Mouse (Mus musculus) stomach, embryonic 15.5 days (tissue): ENCODE measurements around the gene Zfp281. TPM values are rescaled to one million over a fixed set of nuclear protein-coding genes. Genes with fewer than 3 reads are reported as not detected.

ENCODE experiments used
- ATAC-seq: fragments of 200-750 bp; cut with Nextera tagmentation; 2 replicates; pipeline ENCODE4 v1.8.0; 2017; ENCODE audit warnings: low read depth, moderate number of reproducible peaks, moderate TSS enrichment; ENCODE audit not compliant: insufficient read depth, low FRiP score
- H3K27ac ChIP-seq: fragments of 300-500 bp; sonication (generic); 2 replicates; pipeline ENCODE4 v1.5.1; 2015; ENCODE audit warnings: mild to moderate bottlenecking, inconsistent platforms
- H3K27me3 ChIP-seq: fragments of 300-500 bp; sonication (generic); replicated peaks from 2 replicates; pipeline ENCODE4 v1.6.1; 2015; ENCODE audit warnings: inconsistent platforms
- H3K36me3 ChIP-seq: fragments of 300-500 bp; sonication (generic); 2 replicates; pipeline ENCODE4 v1.6.1; 2015; ENCODE audit warnings: inconsistent platforms
- H3K4me1 ChIP-seq: fragments of 300-500 bp; sonication (generic); 2 replicates; pipeline ENCODE4 v1.6.1; 2015; ENCODE audit warnings: inconsistent platforms
- H3K4me2 ChIP-seq: fragments of 300-500 bp; sonication (generic); 2 replicates; pipeline ENCODE4 v1.6.1; 2015; ENCODE audit warnings: mild to moderate bottlenecking, inconsistent platforms
- H3K4me3 ChIP-seq: fragments of 300-500 bp; sonication (generic); replicated peaks from 2 replicates; pipeline ENCODE4 v1.5.1; 2015; ENCODE audit warnings: inconsistent platforms
- H3K9ac ChIP-seq: fragments of 300-500 bp; sonication (generic); 2 replicates; pipeline ENCODE4 v1.6.1; 2015; ENCODE audit warnings: inconsistent platforms
- H3K9me3 ChIP-seq: fragments of 300-500 bp; sonication (generic); 2 replicates; pipeline ENCODE4 v1.6.1; 2016; ENCODE audit warnings: inconsistent platforms
- WGBS: fragments of 180-500 bp; shearing (Covaris S2); methylation state at CpG from one replicate; pipeline ENCODE4 v1.1.7; 2015; 5-methylcytosine and 5-hydroxymethylcytosine counted together
- polyA plus RNA-seq: library from polyadenylated mRNA; unstranded; fragments of >200 nt; fragmentation: Nextera tagmentation; extraction: Ambion mirVana; gene quantifications from 2 replicates; pipeline ENCODE4 v1.2.1, GENCODE M21; 2015

The Zfp281 gene
- polyA plus RNA-seq, 1 experiment from 2014 or later: 16.0 TPM

GRCm38 (mm10) chr1:136639221-136639620, 14.5 kb downstream of the Zfp281 start:
- Histone ChIP-seq H3K27ac (no peak overlapping the region), H3K4me2 (no peak overlapping the region), H3K4me3 (no peak overlapping the region), H3K27me3 (no peaks in the 10 kb centered on the region), H3K36me3 (no peaks in the 10 kb centered on the region), H3K9ac (no peak overlapping the region), H3K9me3 (no peaks in the 10 kb centered on the region), H3K4me1 (no peaks in the 10 kb centered on the region)
- ATAC-seq: no peak
- 82% methylated on average over 2 of the region's 2 CpGs for WGBS

- ATAC-seq: no peak
Measured at GRCm38 (mm10) chr1:136642701-136643100, 18.0 kb downstream of the Zfp281 start.

GRCm38 (mm10) chr1:136644486-136644885, 19.8 kb downstream of the Zfp281 start:
- no peak overlapping the region for H3K4me3 ChIP-seq
- no peaks in the 10 kb centered on the region for H3K4me1 ChIP-seq
- no peaks in the 10 kb centered on the region for H3K9me3 ChIP-seq
- no peaks in the 10 kb centered on the region for H3K27me3 ChIP-seq
- no peak for ATAC-seq
- H3K4me2 ChIP-seq: no peak overlapping the region
- H3K36me3 ChIP-seq: no peaks in the 10 kb centered on the region
- no peak overlapping the region for H3K9ac ChIP-seq
- 52% methylated on average over 4 of the region's 4 CpGs for WGBS
- no peak overlapping the region for H3K27ac ChIP-seq

More at GRCm38 (mm10) chr1:136642701-136643100, 18.0 kb downstream of the Zfp281 start:
- Histone ChIP-seq H3K4me3 (no peak overlapping the region), H3K36me3 (no peaks in the 10 kb centered on the region), H3K4me1 (no peaks in the 10 kb centered on the region), H3K9me3 (no peaks in the 10 kb centered on the region), H3K27me3 (no peaks in the 10 kb centered on the region), H3K27ac (no peak overlapping the region), H3K9ac (no peak overlapping the region), H3K4me2 (no peak overlapping the region)
- WGBS: 66% methylated on average over 3 of the region's 3 CpGs

GRCm38 (mm10) chr1:136645849-136646625, 21.3 kb downstream of the Zfp281 start:
- WGBS: 78% methylated on average over 8 of the region's 8 CpGs
- Histone ChIP-seq H3K9me3 (no peaks in the 10 kb centered on the region), H3K27me3 (no peaks in the 10 kb centered on the region), H3K4me3 (no peak overlapping the region), H3K36me3 (no peaks in the 10 kb centered on the region), H3K4me1 (no peaks in the 10 kb centered on the region), H3K27ac (no peak overlapping the region), H3K4me2 (no peak overlapping the region), H3K9ac (no peak overlapping the region)
- ATAC-seq: no peak

GRCm38 (mm10) chr1:136652066-136652465, 27.4 kb downstream of the Zfp281 start:
- H3K9me3 ChIP-seq: no peaks in the 10 kb centered on the region
- no peak overlapping the region for H3K9ac ChIP-seq
- no peaks in the 10 kb centered on the region for H3K4me1 ChIP-seq
- no peak overlapping the region for H3K27ac ChIP-seq
- ATAC-seq: no peak
- no peaks in the 10 kb centered on the region for H3K27me3 ChIP-seq
- H3K4me2 ChIP-seq: no peak overlapping the region
- H3K36me3 ChIP-seq: no peaks in the 10 kb centered on the region
- 84% methylated on average over 3 of the region's 3 CpGs for WGBS
- no peak overlapping the region for H3K4me3 ChIP-seq

- no peak overlapping the region for H3K4me2 ChIP-seq
- H3K9ac ChIP-seq: no peak overlapping the region
- 79% methylated on average over 8 of the region's 8 CpGs for WGBS
- H3K27ac ChIP-seq: no peak overlapping the region
- H3K27me3 ChIP-seq: no peaks in the 10 kb centered on the region
- no peak overlapping the region for H3K4me3 ChIP-seq
- no peak for ATAC-seq
- no peaks in the 10 kb centered on the region for H3K9me3 ChIP-seq
- H3K36me3 ChIP-seq: no peaks in the 10 kb centered on the region
- no peaks in the 10 kb centered on the region for H3K4me1 ChIP-seq
Measured at GRCm38 (mm10) chr1:136653526-136653925, 28.8 kb downstream of the Zfp281 start.

- Histone ChIP-seq H3K9ac (no peak overlapping the region), H3K36me3 (no peaks in the 10 kb centered on the region), H3K4me2 (no peak overlapping the region), H3K9me3 (no peaks in the 10 kb centered on the region), H3K4me3 (no peak overlapping the region), H3K27ac (no peak overlapping the region), H3K27me3 (no peaks in the 10 kb centered on the region), H3K4me1 (no peaks in the 10 kb centered on the region)
- WGBS: 49% methylated on average over 11 of the region's 11 CpGs
- ATAC-seq: no peak
Measured at GRCm38 (mm10) chr1:136654385-136654784, 29.7 kb downstream of the Zfp281 start.

- WGBS: 57% methylated on average over 7 of the region's 7 CpGs
- Histone ChIP-seq H3K4me3 (no peak overlapping the region), H3K27me3 (no peaks in the 10 kb centered on the region), H3K9me3 (no peaks in the 10 kb centered on the region), H3K27ac (no peak overlapping the region), H3K4me1 (no peaks in the 10 kb centered on the region), H3K36me3 (no peaks in the 10 kb centered on the region), H3K9ac (no peak overlapping the region), H3K4me2 (no peak overlapping the region)
- no peak for ATAC-seq
Measured at GRCm38 (mm10) chr1:136656619-136657018, 31.9 kb downstream of the Zfp281 start.

GRCm38 (mm10) chr1:136658456-136659227, 33.9 kb downstream of the Zfp281 start:
- ATAC-seq: no peak
- Histone ChIP-seq H3K9me3 (no peaks in the 10 kb centered on the region), H3K27ac (no peak overlapping the region), H3K27me3 (no peaks in the 10 kb centered on the region), H3K4me1 (no peaks in the 10 kb centered on the region), H3K4me3 (no peak overlapping the region), H3K36me3 (no peaks in the 10 kb centered on the region), H3K4me2 (no peak overlapping the region), H3K9ac (no peak overlapping the region)
- 89% methylated on average over 13 of the region's 13 CpGs for WGBS

- Histone ChIP-seq H3K9me3 (no peaks in the 10 kb centered on the region), H3K9ac (no peak overlapping the region), H3K4me2 (no peak overlapping the region), H3K27me3 (no peaks in the 10 kb centered on the region), H3K27ac (no peak overlapping the region), H3K36me3 (no peaks in the 10 kb centered on the region), H3K4me1 (no peaks in the 10 kb centered on the region), H3K4me3 (no peak overlapping the region)
- WGBS: 85% methylated on average over 9 of the region's 9 CpGs
- ATAC-seq: no peak
Measured at GRCm38 (mm10) chr1:136659337-136659736, 34.6 kb downstream of the Zfp281 start.

- no peaks in the 10 kb centered on the region for H3K36me3 ChIP-seq
- no peak overlapping the region for H3K27ac ChIP-seq
- no peaks in the 10 kb centered on the region for H3K27me3 ChIP-seq
- no peak for ATAC-seq
- no peak overlapping the region for H3K4me3 ChIP-seq
- no peak overlapping the region for H3K9ac ChIP-seq
- H3K4me1 ChIP-seq: no peaks in the 10 kb centered on the region
- H3K4me2 ChIP-seq: no peak overlapping the region
- 70% methylated on average over 9 of the region's 9 CpGs for WGBS
- no peaks in the 10 kb centered on the region for H3K9me3 ChIP-seq
Measured at GRCm38 (mm10) chr1:136659917-136660316, 35.2 kb downstream of the Zfp281 start.

- H3K4me1 ChIP-seq: no peaks in the 10 kb centered on the region
- H3K27ac ChIP-seq: no peak overlapping the region
- no peak overlapping the region for H3K4me3 ChIP-seq
- H3K9me3 ChIP-seq: no peaks in the 10 kb centered on the region
- 43% methylated on average over 9 of the region's 9 CpGs for WGBS
- H3K4me2 ChIP-seq: no peak overlapping the region
- H3K9ac ChIP-seq: no peak overlapping the region
- no peaks in the 10 kb centered on the region for H3K36me3 ChIP-seq
- H3K27me3 ChIP-seq: no peaks in the 10 kb centered on the region
- ATAC-seq: no peak
Measured at GRCm38 (mm10) chr1:136661511-136661910, 36.8 kb downstream of the Zfp281 start.
